Mouse (Mus musculus) bone marrow, adult 2 months (tissue): ENCODE results near the gene Parp9.

Experiments
- CTCF ChIP-seq: fragments of 200-500 bp; IDR thresholded peaks from 2 replicates; pipeline ENCODE4 v1.5.1; 2011; ENCODE audit warnings: low read length, control low read depth; ENCODE audit not compliant: control insufficient read depth, insufficient read depth
- POLR2A ChIP-seq: fragments of 200-500 bp; IDR thresholded peaks from 2 replicates; pipeline ENCODE4 v1.6.1; 2011; ENCODE audit warnings: low read depth, mild to moderate bottlenecking, control low read depth, low read length, borderline replicate concordance; ENCODE audit not compliant: control insufficient read depth

GRCm38 (mm10) chr16:35913526-35913925 is 24.7 kb upstream of the Parp9 start:
- TF ChIP-seq CTCF (peak; percentile 39), POLR2A (no peak)
